Mouse (Mus musculus) liver, embryonic 16.5 days (tissue): ENCODE results near the gene Ptma. TPM values are rescaled to one million over a fixed set of nuclear protein-coding genes. Genes with fewer than 3 reads are reported as not detected.
A peak's percentile ranks its signal among the peaks of the same experiment; 100 is the strongest.
"Not testable (repeated sequence)": the region's sequence is repeated elsewhere in the genome, so short reads cannot be mapped to it uniquely, and the experiment has no call there.

Source experiments
- ATAC-seq: fragments of 200-750 bp; cut with Nextera tagmentation; 2 replicates; pipeline ENCODE4 v1.8.0; 2017; ENCODE audit warnings: low read depth, mild to moderate bottlenecking, moderate number of reproducible peaks, moderate library complexity
- H3K27ac ChIP-seq: fragments of 300-500 bp; sonication (generic); 2 replicates; pipeline ENCODE4 v1.5.1; 2014; ENCODE audit warnings: mild to moderate bottlenecking, low read length
- H3K27me3 ChIP-seq: fragments of 300-500 bp; sonication (generic); 2 replicates; pipeline ENCODE4 v1.6.1; 2014; ENCODE audit warnings: low read depth, low read length, mixed read lengths; ENCODE audit not compliant: control insufficient read depth, insufficient read depth
- H3K36me3 ChIP-seq: fragments of 300-500 bp; sonication (generic); 2 replicates; pipeline ENCODE4 v1.6.1; 2014; ENCODE audit warnings: mild to moderate bottlenecking; ENCODE audit not compliant: control insufficient read depth, insufficient read depth
- H3K4me1 ChIP-seq: fragments of 300-500 bp; sonication (generic); 2 replicates; pipeline ENCODE4 v1.6.1; 2014; ENCODE audit warnings: low read depth, low read length, mixed read lengths; ENCODE audit not compliant: control insufficient read depth
- H3K4me2 ChIP-seq: fragments of 300-500 bp; sonication (generic); 2 replicates; pipeline ENCODE4 v1.6.1; 2014; ENCODE audit warnings: low read depth, low read length, mixed read lengths
- H3K4me3 ChIP-seq: fragments of 300-500 bp; sonication (generic); 2 replicates; pipeline ENCODE4 v1.5.1; 2014; ENCODE audit warnings: low read depth, mild to moderate bottlenecking, low read length
- H3K9ac ChIP-seq: fragments of 300-500 bp; sonication (generic); 2 replicates; pipeline ENCODE4 v1.6.1; 2014; ENCODE audit warnings: low read depth, low read length
- H3K9me3 ChIP-seq: fragments of 300-500 bp; sonication (generic); replicated peaks from 2 replicates; pipeline ENCODE4 v1.6.1; 2016; ENCODE audit warnings: low read length; ENCODE audit not compliant: control insufficient read depth
- WGBS: fragments of 180-500 bp; shearing (Covaris S2); extraction: QIAGEN DNeasy Blood & Tissue Kit; methylation state at CpG from one replicate; pipeline ENCODE4 v1.1.7; 2014; ENCODE audit not compliant: insufficient replicate concordance; 5-methylcytosine and 5-hydroxymethylcytosine counted together
- polyA plus RNA-seq: library from polyadenylated mRNA; unstranded; fragments of >200 nt; fragmentation: Nextera tagmentation; extraction: Ambion mirVana; gene quantifications from 2 replicates; pipeline ENCODE4 v1.2.1, GENCODE M21; 2015

The Ptma gene
- polyA plus RNA-seq, 1 experiment from 2014 or later, result 500 TPM

DNA sequence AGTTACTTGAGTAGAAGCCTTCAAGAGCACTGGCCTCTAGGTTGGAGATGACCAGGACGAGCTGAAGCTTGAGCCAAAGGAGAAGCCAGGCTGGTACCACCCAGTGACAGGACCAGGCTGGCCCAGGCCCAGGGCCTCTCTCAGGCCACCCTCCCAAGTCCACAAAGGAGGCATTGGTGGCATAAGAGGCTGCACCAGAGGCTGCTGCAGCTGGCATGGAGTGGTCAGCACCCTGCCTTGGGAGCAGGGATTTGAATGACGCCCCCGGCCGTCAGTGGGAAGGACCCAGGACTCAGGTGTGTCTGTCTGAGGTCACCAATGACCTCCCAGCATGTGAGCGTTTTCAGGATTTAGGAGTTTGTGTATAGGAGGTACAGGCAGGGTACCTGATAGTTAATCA is 18.7 kb upstream of the Ptma start:
- Histone ChIP-seq H3K9me3 (no peaks in the 10 kb centered on the region), H3K9ac (no peak overlapping the region), H3K4me2 (no peak overlapping the region), H3K4me1 (peaks cover 37% of the 10 kb centered on the region), H3K36me3 (no peaks in the 10 kb centered on the region), H3K27me3 (peaks cover 7% of the 10 kb centered on the region; the same call in 1 of the 2 replicates), H3K27ac (no peak overlapping the region), H3K4me3 (no peak overlapping the region)
- ATAC-seq, result no peak
- 83% methylated on average over 5 of the region's 5 CpGs for WGBS

DNA sequence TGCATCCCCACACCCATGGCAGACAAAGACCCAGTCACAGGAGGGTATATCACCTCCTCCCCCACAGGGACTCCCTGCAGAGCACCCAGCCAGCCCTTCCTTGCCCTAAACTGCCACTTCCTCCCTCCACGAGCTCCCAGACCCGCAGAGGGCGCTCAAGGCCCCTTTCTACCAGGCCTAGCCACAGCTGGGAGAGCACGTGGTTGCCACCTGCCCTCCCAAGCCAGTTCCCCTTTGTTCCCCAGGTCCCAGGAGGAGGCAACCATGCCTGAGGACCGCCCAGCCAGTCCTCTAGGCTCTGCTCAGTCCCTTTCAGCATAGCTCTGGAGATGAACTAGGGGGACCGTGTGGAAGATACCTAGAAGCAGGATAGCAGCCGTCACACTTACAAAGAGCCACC is 17.1 kb upstream of the Ptma start:
- Histone ChIP-seq H3K4me2 (no peak overlapping the region), H3K36me3 (no peaks in the 10 kb centered on the region), H3K4me3 (no peak overlapping the region), H3K9me3 (no peaks in the 10 kb centered on the region), H3K4me1 (peaks cover 25% of the 10 kb centered on the region), H3K27ac (no peak overlapping the region), H3K9ac (no peak overlapping the region), H3K27me3 (no peaks in the 10 kb centered on the region)
- 10% methylated on average over 7 of the region's 7 CpGs for WGBS
- peak; percentile 73 for ATAC-seq

DNA sequence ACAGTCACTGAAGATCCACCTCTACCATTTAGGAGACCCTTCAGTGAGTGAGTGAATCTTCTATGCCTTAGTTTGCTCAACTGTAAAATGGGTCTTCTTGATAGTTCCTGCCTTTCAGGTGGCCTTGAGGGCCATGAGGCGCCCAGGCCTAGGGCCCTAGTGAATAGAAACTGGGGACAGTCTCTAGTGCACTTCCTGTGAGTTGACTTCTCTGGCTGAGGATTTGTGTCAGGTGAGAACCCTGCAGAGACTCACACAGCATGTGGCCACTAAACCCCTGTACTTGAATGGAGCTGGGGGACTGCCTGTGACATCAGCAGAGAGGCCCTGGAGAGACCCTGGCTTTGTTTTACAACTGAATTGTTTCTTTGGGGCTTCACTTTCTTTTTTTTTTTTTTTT is 16.3 kb upstream of the Ptma start:
- 74% methylated on average over 1 of the region's 1 CpGs for WGBS
- Histone ChIP-seq H3K4me3 (no peak overlapping the region), H3K9ac (no peak overlapping the region), H3K36me3 (no peaks in the 10 kb centered on the region), H3K9me3 (no peaks in the 10 kb centered on the region), H3K27ac (no peak overlapping the region), H3K4me2 (no peak overlapping the region), H3K4me1 (peaks cover 16% of the 10 kb centered on the region), H3K27me3 (no peaks in the 10 kb centered on the region)
- ATAC-seq, result no peak

DNA sequence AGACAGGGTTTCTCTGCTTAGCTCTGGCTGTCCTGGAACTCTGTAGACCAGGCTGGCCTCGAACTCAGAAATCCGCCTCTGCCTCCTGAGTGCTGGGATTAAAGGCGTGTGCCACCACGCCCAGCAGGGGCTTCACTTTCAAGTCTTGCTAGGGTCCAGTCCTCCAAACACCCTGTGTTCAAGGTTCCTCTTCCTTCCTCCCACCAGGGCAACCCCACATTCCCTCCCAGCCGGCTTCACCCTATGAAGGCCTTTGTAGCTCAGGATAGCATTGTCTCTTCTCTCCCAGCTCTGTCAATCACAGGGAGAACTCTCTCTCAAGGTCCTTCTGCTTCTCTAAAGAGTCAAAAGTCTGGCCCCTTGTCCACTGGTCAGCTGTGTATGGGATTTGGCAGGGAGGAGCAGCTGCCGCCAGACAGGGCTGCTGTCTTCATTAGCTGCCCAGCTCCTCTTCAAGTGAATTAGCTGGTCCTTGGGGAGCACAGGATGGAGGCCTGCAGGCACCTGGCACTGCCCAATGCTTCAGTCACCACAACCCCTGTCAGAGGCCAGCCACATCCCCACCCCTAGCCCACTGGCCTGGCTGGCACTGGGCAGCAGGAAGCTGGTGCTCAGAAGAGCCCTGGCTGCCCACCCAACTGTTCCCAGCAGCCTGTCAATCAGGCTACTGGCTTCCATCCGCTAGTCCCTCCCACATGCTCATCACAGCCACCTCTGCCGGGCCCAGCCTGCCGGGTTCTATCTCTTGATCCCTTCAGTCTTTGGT is 15.7 kb upstream of the Ptma start:
- Histone ChIP-seq H3K9ac (no peak overlapping the region), H3K36me3 (no peaks in the 10 kb centered on the region), H3K27ac (no peak overlapping the region), H3K4me1 (peaks cover 10% of the 10 kb centered on the region), H3K4me3 (no peak overlapping the region), H3K9me3 (no peaks in the 10 kb centered on the region), H3K27me3 (no peaks in the 10 kb centered on the region), H3K4me2 (no peak overlapping the region)
- 53% methylated on average over 9 of the region's 9 CpGs for WGBS
- no peak for ATAC-seq

DNA sequence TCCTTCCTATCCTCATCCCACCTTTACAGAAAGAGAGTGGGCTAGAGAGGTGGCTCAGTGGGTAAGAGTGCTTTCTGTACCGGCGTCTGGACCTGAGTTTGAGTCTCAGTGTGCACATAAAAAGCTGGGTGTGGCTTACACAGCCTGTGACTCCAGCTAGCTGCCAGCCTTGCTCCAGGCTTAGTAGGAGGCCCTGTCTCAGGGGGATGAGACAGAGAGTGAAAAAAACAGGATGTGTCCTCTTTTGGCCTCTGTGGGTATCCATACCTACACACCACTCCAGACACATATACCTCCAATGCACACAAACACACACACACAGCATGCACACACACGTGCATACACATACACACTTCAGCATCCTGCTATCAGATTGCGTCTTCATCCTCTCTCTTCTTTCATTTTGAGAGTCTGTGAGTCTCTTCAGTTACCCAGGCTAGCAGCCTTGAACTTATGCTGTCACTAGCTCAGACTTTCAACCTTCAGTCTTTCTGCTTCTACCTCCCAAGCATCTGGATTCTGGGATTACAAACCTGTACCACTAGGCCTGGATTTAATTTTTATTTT is 14.3 kb upstream of the Ptma start:
- Histone ChIP-seq H3K36me3 (no peaks in the 10 kb centered on the region), H3K4me2 (no peak overlapping the region), H3K4me3 (no peak overlapping the region), H3K4me1 (peaks cover 8% of the 10 kb centered on the region), H3K27me3 (no peaks in the 10 kb centered on the region), H3K9me3 (no peaks in the 10 kb centered on the region), H3K9ac (no peak overlapping the region), H3K27ac (no peak overlapping the region)
- WGBS, result 80% methylated on average over 4 of the region's 4 CpGs
- ATAC-seq, result no peak

DNA sequence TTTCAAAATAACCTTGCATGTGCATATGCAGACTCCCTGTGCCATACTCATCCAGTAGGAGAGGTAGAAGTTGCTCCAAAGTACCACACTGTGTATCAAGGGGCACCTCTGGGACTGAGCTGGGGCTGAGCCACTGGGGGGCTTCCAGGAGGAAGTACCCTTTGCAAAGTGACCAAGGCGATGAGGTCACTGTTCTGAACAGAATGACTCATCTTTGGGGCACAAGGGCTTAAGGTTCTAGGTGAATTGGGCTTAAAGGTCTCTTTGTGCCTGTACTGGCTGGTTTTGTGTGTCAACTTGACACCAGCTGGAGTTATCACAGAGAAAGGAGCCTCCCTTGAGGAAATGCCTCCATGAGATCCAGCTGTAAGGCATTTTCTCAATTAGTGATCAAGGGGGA is 13.5 kb upstream of the Ptma start:
- H3K4me2 ChIP-seq, H3K4me1 ChIP-seq, H3K27me3 ChIP-seq, H3K36me3 ChIP-seq, H3K4me3 ChIP-seq, H3K9ac ChIP-seq, H3K27ac ChIP-seq, ATAC-seq, H3K9me3 ChIP-seq: not testable (repeated sequence)
- 54% methylated on average over 1 of the region's 1 CpGs for WGBS

DNA sequence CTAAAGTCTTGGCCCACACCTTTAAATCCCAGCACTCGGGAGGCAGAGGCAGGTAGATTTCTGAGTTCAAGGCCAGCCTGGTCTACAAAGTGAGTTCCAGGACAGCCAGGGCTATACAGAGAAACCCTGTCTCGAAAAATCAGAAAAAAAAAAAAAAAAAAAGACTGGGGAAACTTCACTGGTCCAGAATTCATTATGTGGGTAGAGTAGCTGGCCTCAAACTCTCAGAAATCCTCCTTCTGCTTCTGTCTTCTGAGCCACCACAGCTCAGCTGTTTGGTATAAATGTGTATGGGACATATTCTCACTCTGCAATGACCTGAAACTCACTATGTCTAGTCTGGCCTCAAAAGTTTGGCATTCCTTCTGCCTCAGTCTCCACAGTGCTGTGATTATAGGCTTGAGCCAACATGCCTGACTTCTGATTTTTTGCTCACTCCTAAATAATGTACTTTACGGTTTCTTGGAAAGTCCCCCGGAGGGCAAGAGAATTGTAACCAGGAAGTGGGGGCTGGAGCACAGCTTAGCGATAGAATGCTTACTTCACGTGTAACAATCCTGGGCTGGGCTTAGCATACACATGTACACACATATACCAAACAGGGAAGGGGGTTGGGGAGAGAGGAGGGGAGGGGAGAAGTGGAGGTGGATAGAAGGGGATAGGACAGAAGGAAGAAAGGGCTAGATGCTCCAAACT is 10.7 kb upstream of the Ptma start:
- Histone ChIP-seq H3K4me2 (no peak overlapping the region), H3K27me3 (no peaks in the 10 kb centered on the region), H3K36me3 (no peaks in the 10 kb centered on the region), H3K9ac (no peak overlapping the region), H3K27ac (no peak overlapping the region), H3K4me1 (no peaks in the 10 kb centered on the region), H3K9me3 (no peaks in the 10 kb centered on the region), H3K4me3 (no peak overlapping the region)
- no peak for ATAC-seq
- WGBS, result 44% methylated on average over 6 of the region's 6 CpGs

DNA sequence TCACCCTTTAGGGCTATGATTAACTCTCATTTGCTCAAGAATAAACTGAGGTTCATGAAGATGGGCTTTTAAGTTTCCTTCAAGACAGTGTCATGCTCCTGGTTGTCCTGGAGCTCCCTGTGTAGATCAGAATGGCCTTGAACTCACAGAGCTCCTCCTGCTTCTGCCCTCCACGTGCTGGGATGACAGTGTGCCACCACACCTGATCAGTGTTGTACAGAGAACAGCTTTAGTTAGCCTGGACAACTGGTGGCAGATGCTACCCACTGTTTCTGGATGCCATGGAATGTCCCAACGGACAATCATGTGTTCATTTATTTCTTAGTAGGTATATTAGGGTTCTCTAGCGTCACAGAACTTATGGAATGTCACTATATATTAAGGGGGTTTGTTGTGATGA is 9.4 kb upstream of the Ptma start:
- Histone ChIP-seq H3K27me3 (no peaks in the 10 kb centered on the region), H3K4me2 (no peak overlapping the region), H3K36me3 (no peaks in the 10 kb centered on the region), H3K9me3 (no peaks in the 10 kb centered on the region), H3K4me1 (no peaks in the 10 kb centered on the region; the same call in 1 of the 2 replicates), H3K4me3 (no peak overlapping the region), H3K27ac (no peak overlapping the region), H3K9ac (no peak overlapping the region)
- no peak for ATAC-seq
- WGBS, result 57% methylated on average over 3 of the region's 3 CpGs

DNA sequence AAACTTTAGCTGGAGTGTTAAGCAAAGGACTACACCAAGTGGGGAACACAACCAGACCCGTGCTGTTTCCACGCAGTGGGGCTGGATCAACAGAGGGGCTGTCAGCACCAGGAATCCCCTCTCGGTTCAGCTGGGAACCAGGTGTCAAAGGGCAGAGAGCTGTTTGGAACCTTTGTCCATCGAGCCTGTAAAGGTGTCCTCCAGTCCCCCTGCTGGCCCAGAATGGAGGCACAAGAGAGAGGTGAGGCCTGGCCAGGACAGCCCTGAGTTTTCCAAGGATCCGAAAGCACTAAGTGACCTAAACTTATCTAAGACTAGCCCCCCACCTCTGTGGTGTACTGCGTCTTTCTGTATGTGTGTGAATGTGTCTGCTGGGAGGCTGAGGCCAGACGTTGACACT is 6.2 kb upstream of the Ptma start:
- no peaks in the 10 kb centered on the region for H3K36me3 ChIP-seq
- H3K9ac ChIP-seq, result no peak overlapping the region
- H3K4me2 ChIP-seq, result no peak overlapping the region
- no peak overlapping the region for H3K4me3 ChIP-seq
- no peaks in the 10 kb centered on the region for H3K9me3 ChIP-seq
- no peaks in the 10 kb centered on the region for H3K27me3 ChIP-seq
- H3K4me1 ChIP-seq, result peaks cover 20% of the 10 kb centered on the region
- WGBS, result 35% methylated on average over 7 of the region's 7 CpGs
- ATAC-seq, result no peak
- no peak overlapping the region for H3K27ac ChIP-seq
